Mouse (Mus musculus) liver, adult 2 months (tissue): ENCODE results near the gene Nrg3. TPM values are rescaled to one million over a fixed set of nuclear protein-coding genes. Genes with fewer than 3 reads are reported as not detected.

Experiments used
- DNase-seq: peaks from one replicate; pipeline ENCODE4 v3.0.0-alpha.2; 2011; ENCODE audit warnings: low read depth, low spot score; ENCODE audit errors: extremely low read depth
- H3K27ac ChIP-seq: fragments of 200-500 bp; replicated peaks from 2 replicates; pipeline ENCODE4 v1.5.1; 2012; ENCODE audit warnings: low read depth, mild to moderate bottlenecking, control low read depth, inconsistent platforms, low read length; ENCODE audit not compliant: insufficient read depth
- H3K27me3 ChIP-seq: fragments of 200-500 bp; 2 replicates; pipeline ENCODE4 v1.6.1; 2012; ENCODE audit warnings: mild to moderate bottlenecking, moderate library complexity, low read length, inconsistent platforms; ENCODE audit not compliant: control insufficient read depth, insufficient read depth
- H3K36me3 ChIP-seq: fragments of 200-500 bp; 2 replicates; pipeline ENCODE4 v1.6.1; 2012; ENCODE audit warnings: low read length, inconsistent platforms; ENCODE audit not compliant: control insufficient read depth, insufficient read depth
- H3K4me1 ChIP-seq: fragments of 200-500 bp; 2 replicates; pipeline ENCODE4 v1.6.1; 2011; ENCODE audit warnings: low read length; ENCODE audit not compliant: control insufficient read depth, insufficient read depth
- H3K4me3 ChIP-seq: fragments of 200-500 bp; 2 replicates; pipeline ENCODE4 v1.5.1; 2011; ENCODE audit warnings: low read depth, mild to moderate bottlenecking, control low read depth, low read length, moderate library complexity; ENCODE audit not compliant: insufficient read depth
- H3K79me2 ChIP-seq: fragments of 200-500 bp; 2 replicates; pipeline ENCODE4 v1.6.1; 2012; ENCODE audit warnings: inconsistent platforms, mild to moderate bottlenecking, low read length, moderate library complexity; ENCODE audit not compliant: control insufficient read depth, insufficient read depth
- H3K9ac ChIP-seq: fragments of 200-500 bp; 2 replicates; pipeline ENCODE4 v1.6.1; 2012; ENCODE audit warnings: low read depth, mild to moderate bottlenecking, control low read depth, inconsistent platforms, low read length
- CTCF ChIP-seq: fragments of 200-500 bp; IDR thresholded peaks from 2 replicates; pipeline ENCODE4 v1.5.1; 2011; ENCODE audit warnings: low read depth, low read length, control low read depth
- POLR2A ChIP-seq: fragments of 200-500 bp; IDR thresholded peaks from 2 replicates; pipeline ENCODE4 v1.6.1; 2011; ENCODE audit warnings: low read length, control low read depth; ENCODE audit not compliant: insufficient read depth; ENCODE audit errors: extremely low read depth
- WGBS: fragments of 180-500 bp; shearing (Covaris S2); methylation state at CpG from one replicate; pipeline ENCODE4 v1.1.7; 2018; 5-methylcytosine and 5-hydroxymethylcytosine counted together
- polyA plus RNA-seq: library from polyadenylated mRNA; depleted of rRNA; stranded (reverse); fragments of >200 nt; gene quantifications from 2 replicates; pipeline ENCODE4 v1.2.3, GENCODE M21; 2012; rRNA removed
- total RNA-seq: library from RNA; depleted of rRNA; stranded (reverse); fragments of >200 nt; gene quantifications from 2 replicates; pipeline ENCODE4 v1.2.3, GENCODE M21; 2014; rRNA removed

Gene Nrg3
- total RNA-seq (not detected in 2 replicates), polyA plus RNA-seq (not detected in 2 replicates)

DNA sequence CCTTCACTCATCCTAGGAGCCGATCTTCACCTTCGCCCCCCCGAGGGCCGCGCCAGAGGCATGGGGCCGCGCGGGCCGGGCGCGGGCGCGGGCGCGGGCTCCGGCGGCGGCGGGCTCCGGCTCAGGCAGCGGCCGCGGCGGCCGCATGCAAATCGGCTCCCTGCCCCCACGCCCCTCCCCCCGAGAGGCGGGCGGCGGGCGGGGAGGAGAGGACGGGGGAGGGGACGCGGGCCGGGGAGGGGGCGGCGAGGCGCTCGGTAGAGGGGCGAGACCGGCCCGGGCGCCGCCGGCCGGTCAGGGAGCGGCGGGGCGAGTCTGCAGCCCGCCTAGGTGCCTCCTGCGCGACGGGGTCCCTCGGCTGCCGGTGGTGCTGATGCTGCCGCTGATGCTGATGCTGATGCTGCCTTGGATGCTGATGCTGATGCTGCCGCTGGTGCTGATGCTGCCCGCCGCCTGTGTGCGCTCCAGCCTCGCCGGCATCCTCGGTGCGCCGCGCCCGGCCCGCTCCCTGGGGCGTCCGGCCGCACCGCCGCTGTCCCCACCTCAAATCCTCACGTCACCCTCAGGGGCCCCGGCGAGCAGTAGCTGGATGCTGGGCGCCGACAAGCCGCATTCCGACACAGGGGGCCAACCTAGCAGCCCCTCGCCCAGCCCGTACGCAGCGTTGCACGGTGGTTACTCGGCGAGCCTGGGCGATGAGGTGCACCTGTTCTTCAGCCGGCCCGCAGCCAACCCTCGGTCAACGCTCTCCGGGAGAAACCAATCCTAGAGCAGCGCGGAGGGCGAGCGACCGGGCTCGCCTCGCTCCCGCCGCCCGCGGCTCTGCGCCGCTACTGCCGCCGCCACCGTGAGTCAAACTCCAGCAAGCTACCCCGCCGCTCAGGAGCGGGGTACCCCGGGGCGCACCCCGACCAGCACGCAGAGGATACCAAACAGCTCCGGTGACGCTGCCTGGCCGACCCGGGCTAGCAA, at the start of gene Nrg3:
Gene Nrg3, minus strand, starts transcription at position 299 of the 972 bp plus-strand sequence.
- Histone ChIP-seq H3K27me3 (peaks cover 19% of the 10 kb centered on the region), H3K79me2 (no peaks in the 10 kb centered on the region), H3K4me1 (no peaks in the 10 kb centered on the region), H3K9ac (no peak within 1 kb of the TSS), H3K36me3 (no peaks in the 10 kb centered on the region), H3K4me3 (no peak within 1 kb of the TSS), H3K27ac (no peak within 1 kb of the TSS)
- TF ChIP-seq POLR2A (no peak), CTCF (no peak)
- no peak for DNase-seq
- 3% methylated on average over 106 of the region's 121 CpGs for WGBS

GRCm38 (mm10) chr14:39508956-39509355, 36.1 kb upstream of the Nrg3 start:
- no peak overlapping the region for H3K4me3 ChIP-seq
- no peaks in the 10 kb centered on the region for H3K27me3 ChIP-seq
- H3K27ac ChIP-seq: no peak overlapping the region
- DNase-seq: peak; percentile 20
- no peak for TF ChIP-seq POLR2A
- no peak for TF ChIP-seq CTCF
- no peak overlapping the region for H3K9ac ChIP-seq
- 89% methylated on average over 1 of the region's 1 CpGs for WGBS
- H3K4me1 ChIP-seq: no peaks in the 10 kb centered on the region
- no peaks in the 10 kb centered on the region for H3K36me3 ChIP-seq
- H3K79me2 ChIP-seq: no peaks in the 10 kb centered on the region

DNA sequence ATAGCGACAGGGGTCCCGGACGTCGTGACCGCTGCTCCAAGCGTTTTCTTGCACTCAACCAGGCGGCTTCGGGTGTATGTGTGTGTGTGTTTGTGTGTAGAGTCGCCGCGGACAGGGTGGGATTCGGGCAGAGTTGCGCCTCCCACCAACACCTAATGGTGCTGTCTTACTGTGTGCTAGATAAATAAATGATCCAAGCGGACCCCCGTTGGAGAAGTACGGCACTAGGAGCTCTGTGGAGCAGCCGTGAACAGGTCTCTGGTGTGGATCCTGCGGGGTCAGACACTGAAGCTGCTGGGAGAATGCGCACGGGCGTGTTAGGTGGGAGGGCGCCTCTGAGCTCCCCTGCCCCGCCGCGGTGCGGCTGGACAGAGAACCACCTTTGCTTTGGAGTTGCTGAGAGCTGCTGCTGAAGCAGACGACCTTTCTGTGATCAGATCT, 903 bp upstream of the Nrg3 start:
- Histone ChIP-seq H3K36me3 (no peaks in the 10 kb centered on the region), H3K27ac (no peak overlapping the region), H3K27me3 (peaks cover 19% of the 10 kb centered on the region), H3K4me3 (no peak overlapping the region), H3K9ac (no peak overlapping the region), H3K79me2 (no peaks in the 10 kb centered on the region), H3K4me1 (no peaks in the 10 kb centered on the region)
- TF ChIP-seq POLR2A (no peak), CTCF (no peak)
- no peak for DNase-seq
- 5% methylated on average over 27 of the region's 27 CpGs for WGBS

DNA sequence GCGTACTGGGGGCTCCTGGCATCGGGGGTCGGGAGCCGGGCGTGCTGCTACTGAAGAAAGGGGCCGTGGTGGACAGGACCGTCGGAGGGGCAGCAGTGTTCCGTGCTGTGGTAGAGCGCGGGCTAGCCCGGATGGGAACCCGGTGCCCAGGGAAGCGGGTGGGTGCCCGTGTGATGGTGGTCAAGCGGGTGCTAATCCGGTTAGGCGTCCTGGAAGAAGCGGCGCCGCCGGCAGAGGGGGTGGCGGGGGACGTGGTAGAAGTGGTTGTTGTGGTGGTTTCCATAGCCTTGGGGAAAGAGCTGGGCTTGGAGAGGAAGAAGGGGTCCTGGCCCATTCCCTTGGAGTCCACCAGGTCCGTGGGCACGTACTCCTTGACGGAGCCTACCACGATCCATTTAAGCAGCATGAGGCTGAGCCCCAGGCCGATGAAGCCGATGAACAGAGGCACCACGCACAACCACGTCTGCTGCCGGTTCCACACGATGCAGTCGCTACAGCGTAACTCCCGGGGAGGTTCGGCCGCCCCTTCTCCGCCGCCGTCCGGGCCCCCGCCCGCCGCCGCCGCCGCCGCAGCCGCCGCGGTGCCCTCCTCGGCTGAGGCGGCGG, 639 bp downstream of the Nrg3 start:
- Histone ChIP-seq H3K9ac (no peak overlapping the region), H3K27me3 (peaks cover 19% of the 10 kb centered on the region), H3K36me3 (no peaks in the 10 kb centered on the region), H3K4me1 (no peaks in the 10 kb centered on the region), H3K27ac (no peak overlapping the region), H3K4me3 (no peak overlapping the region), H3K79me2 (no peaks in the 10 kb centered on the region)
- no peak for TF ChIP-seq POLR2A
- no peak for TF ChIP-seq CTCF
- DNase-seq: no peak
- WGBS: 8% methylated on average over 44 of the region's 56 CpGs

GRCm38 (mm10) chr14:39471236-39471981, 1.5 kb downstream of the Nrg3 start:
- peaks cover 19% of the 10 kb centered on the region for H3K27me3 ChIP-seq
- DNase-seq: no peak
- H3K4me1 ChIP-seq: no peaks in the 10 kb centered on the region
- H3K36me3 ChIP-seq: no peaks in the 10 kb centered on the region
- no peak overlapping the region for H3K4me3 ChIP-seq
- WGBS: 16% methylated on average over 12 of the region's 12 CpGs
- H3K79me2 ChIP-seq: no peaks in the 10 kb centered on the region
- H3K27ac ChIP-seq: no peak overlapping the region
- TF ChIP-seq POLR2A (no peak), CTCF (no peak)
- H3K9ac ChIP-seq: no peak overlapping the region
